Mouse (Mus musculus): ENCODE results near the gene Strip2.

Strip2 gene

DNA sequence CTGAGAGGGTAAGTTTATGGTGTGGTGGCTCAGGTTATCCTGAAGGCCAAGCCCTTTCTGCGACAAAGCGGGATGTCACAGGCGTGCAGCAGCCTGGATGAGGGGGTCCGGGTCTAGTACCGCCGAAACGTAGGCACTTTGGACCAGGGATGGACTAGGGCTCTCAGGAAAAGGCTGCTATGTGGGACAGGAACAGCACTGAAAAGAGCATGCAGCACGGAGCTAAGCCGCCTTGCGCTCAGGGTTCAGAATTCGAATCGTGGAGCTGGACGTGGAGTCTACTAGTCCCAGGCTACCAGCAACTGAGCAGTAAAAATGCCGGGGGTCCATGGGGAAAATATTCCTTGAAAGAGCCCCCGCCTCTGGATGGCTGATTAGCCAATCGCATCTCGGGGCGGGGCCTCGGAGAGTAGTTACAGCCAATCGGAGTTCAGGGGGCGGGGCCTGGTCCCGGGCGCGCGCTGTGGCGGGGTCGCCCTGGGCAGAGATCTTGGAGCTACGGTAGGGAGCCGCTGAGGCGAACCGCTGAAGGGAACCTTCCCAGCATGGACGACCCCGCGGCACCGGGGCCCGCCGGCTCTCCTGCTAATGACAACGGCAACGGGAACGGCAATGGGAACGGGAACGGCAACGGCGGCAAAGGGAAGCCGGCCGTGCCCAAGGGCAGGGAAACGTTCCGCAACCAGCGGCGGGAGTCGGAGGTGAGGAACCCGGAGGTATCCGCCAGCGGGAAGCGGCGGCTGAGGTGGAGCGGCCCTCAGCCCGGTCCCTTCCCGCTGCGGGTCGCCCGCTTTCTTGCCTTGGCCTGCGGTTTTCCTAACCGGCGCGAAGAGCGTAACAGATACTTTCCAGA lies at the start of gene Strip2:
TSS of gene Strip2 (plus strand) at position 483 of the 853 bp plus-strand sequence.
- DNase-seq (ENCODE audit: low spot score), result peak; percentile 96

- no peak for DNase-seq (ENCODE audit: low spot score)
These were observed 48.4 kb upstream of the Strip2 start for GRCm38 (mm10) chr6:29868341-29868895.

DNA sequence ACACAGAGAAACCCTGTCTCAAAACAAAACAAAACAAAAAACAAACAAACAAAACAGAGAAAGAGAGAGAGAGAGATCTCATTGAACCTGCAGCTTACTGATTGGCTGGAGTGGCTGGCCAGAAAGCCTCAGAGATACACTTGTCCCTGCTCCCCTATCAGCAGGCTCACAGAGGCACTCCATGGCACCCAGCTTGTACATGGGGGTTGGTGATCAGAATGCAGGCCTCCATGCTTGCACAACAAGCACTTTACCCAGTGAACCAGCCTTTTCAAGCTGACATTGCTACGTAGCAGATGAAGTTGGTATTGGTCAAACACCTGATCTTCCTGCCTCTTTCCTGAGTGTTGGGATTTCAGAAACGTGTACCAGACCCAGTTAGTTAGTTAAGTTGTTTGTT lies 43.2 kb upstream of the Strip2 start:
- no peak for DNase-seq (ENCODE audit: low spot score)

DNA sequence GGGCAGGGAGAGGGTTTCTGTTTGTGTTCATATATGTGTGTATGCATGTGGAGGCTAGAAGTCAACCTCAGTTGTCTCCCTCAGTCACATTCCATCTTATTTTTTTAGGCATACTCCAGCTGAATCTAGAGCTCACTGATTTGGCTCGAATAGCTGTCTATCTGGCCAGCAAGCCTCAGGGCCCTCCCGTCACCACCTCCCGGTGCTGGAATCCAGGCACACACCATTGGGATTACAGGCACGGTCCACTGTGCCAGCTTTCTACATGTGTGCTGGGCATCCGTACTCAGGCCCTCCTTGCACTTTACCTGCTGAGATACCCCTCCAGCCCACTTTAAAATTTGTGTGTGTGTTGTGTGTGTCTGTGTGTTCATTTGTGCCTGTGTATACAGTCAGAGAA lies 41.2 kb upstream of the Strip2 start:
- no peak for DNase-seq (ENCODE audit: low spot score)

GRCm38 (mm10) chr6:29876782-29877181 lies 40.0 kb upstream of the Strip2 start:
- no peak for DNase-seq (ENCODE audit: low spot score)

DNA sequence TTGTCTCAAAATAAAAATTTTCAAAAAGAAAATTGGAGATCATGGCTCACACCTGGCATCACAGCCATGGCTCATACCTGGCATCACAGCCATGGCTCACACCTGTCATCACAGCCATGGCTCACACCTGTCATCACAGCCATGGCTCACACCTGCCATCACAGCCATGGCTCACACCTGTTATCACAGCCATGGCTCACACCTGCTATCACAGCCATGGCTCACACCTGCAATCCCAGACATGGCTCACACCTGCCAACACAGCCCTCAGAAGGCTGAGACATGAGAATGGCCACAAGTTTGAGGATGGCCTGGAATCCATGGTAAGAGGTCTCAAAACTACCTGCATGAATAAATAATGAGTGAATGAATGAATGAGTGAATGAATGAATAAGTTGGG lies 37.2 kb upstream of the Strip2 start:
- no peak for DNase-seq (ENCODE audit: low spot score)

- DNase-seq (ENCODE audit: low spot score), result no peak
These were observed 36.0 kb upstream of the Strip2 start for GRCm38 (mm10) chr6:29880796-29881195.

- no peak for DNase-seq (ENCODE audit: low spot score)
These were observed 34.9 kb upstream of the Strip2 start for GRCm38 (mm10) chr6:29881936-29882335.

- no peak for DNase-seq (ENCODE audit: low spot score)
These were observed 33.9 kb upstream of the Strip2 start for GRCm38 (mm10) chr6:29882870-29883269.

GRCm38 (mm10) chr6:29891151-29891550 lies 25.7 kb upstream of the Strip2 start:
- DNase-seq (ENCODE audit: low spot score), result no peak

DNA sequence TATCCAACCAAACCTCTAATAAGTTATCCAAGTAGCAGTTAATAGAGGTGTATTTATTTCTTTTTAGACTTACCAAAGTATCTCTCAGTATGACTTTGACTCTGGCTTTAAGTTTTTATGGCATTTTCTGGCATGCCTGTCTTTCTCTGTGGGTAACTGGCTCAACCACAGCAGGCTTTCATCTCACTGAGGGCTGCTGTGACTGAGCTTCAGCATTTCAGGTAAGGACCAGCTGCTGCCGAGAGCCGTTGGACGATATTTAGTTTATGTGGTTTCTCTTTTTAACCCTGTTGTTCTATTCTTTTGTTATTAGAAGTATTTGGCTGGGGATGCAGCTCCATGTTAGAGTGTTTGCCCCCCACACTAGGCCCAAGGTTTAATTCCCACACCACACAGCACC lies 19.8 kb upstream of the Strip2 start:
- no peak for DNase-seq (ENCODE audit: low spot score)

GRCm38 (mm10) chr6:29901450-29901849 lies 15.4 kb upstream of the Strip2 start:
- DNase-seq (ENCODE audit: low spot score), result no peak

DNA sequence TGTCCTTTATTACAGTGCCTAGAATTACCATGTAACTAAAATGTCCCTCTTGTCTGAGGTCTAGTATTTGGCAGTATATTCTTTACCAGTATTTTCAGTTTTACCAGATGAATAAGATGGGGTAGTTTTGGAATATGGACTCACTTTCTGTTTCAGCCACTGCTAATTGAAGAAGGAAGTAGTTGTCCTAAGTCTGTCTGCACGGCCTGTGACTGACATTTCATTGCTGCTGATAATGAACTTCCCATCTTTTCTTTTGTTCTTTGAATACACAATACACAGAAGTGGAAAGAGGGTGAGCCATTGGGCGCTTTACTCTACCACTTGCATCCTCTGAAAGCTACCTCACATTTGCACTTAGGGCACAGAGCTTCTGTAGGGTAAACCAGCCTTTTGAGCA lies 14.6 kb upstream of the Strip2 start:
- no peak for DNase-seq (ENCODE audit: low spot score)

DNA sequence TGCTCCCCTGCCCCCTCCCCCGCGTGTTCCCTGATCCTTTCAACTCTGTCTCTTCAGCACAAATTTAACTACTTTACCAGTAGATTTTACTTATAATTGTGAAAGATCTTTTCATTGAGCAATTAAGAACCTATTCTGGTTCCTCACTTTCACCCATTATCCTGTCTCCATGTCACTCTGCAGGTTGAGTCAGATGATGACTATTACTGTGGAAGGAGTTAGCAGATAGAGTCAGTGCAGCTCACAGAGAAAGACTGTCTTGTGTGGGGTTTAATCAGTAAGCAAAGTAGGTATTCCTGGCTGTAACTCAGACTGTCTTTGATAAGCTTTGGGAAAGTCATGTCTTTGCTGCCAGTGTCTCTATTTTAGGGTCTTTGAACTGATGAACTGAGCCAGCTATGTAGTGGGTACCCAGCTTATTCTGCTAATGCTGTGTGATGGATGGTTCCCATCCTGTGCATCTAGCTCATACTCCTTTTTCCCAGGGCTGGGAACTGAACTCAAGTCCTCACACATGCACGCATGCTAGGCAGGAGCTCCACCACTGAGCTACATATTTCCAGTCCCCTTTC lies 13.4 kb upstream of the Strip2 start:
- DNase-seq (ENCODE audit: low spot score), result no peak

GRCm38 (mm10) chr6:29904281-29904680 lies 12.5 kb upstream of the Strip2 start:
- DNase-seq (ENCODE audit: low spot score), result no peak

DNA sequence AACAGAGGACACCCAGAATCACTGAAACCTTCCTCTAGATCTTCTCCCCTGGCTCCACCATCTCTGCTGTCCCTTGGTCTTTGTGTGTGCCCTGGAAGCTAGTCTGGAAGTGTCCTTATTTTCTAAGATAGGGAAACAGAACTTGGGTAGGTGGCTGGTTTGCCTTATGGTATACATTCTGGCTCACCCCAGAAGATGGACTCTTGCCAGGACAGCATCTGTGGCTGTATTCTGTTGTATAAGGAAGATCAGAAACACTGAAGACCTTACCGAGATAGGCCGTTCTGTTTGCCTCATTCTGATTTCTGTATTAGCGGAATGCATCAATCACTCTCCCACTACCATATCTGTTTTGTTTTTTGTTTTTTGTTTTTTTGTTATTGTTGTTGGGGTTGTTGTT lies 6.2 kb upstream of the Strip2 start:
- no peak for DNase-seq (ENCODE audit: low spot score)

GRCm38 (mm10) chr6:29913673-29914072 lies 3.1 kb upstream of the Strip2 start:
- DNase-seq (ENCODE audit: low spot score), result no peak

DNA sequence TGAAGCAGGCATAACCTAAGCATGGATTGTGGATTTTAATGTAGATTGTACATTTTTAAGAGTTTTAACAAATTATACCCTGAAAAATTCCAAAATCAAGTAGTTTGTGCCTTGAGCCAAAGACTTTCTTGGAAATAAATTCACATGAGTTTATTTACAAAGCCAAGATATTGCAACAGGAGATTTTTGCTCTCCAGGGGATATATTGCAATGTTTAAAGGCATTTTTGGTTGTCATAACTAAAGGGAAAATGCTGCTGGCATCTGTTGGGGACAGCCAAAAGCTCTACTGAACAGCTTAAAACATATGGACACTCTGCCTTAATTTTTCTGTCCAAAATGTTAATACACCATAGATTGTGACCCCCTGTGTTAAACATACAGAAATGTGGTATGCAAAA lies 2.7 kb upstream of the Strip2 start:
- no peak for DNase-seq (ENCODE audit: low spot score)

GRCm38 (mm10) chr6:29915836-29916235 lies 976 bp upstream of the Strip2 start:
- no peak for DNase-seq (ENCODE audit: low spot score)

- DNase-seq (ENCODE audit: low spot score), result no peak
These were observed 540 bp downstream of the Strip2 start for GRCm38 (mm10) chr6:29917383-29917720.

GRCm38 (mm10) chr6:29917947-29918346 lies 1.1 kb downstream of the Strip2 start:
- no peak for DNase-seq (ENCODE audit: low spot score)

- peak; percentile 78 for DNase-seq (ENCODE audit: low spot score)
These were observed 6.7 kb downstream of the Strip2 start for GRCm38 (mm10) chr6:29923501-29923900.

DNA sequence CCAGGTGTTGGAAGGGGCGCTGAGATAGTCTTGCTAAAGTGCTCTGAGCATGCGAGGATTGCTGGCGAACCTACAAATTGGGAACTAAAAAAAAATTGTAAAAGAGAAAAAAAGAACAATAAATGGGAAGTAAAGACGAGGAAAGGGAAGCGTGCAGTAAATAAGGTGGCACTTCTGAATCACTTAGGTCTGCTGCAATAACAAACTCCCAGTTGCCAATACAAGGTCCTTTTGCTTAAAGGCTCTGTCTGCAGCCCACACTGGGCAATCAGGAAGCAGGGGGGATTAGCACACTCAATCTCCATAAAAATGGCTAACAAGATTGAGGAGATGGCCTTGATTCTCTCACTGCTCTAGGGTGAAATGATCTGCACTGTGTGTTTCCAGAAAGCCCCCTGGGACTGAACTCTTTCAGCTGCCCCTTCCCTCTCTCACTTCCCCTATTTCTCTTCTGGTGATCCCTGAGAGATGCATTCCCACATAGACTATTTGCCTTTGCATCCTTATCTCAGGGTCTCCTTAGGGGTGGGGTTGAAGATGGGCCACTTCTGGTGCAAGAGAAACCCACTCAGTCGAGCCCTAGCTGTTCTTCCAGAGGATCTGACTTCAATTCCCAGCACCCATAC lies 8.9 kb downstream of the Strip2 start:
- DNase-seq (ENCODE audit: low spot score), result no peak
